Mouse (Mus musculus): ENCODE results near the gene Osbpl2.

- TF ChIP-seq CTCF (IDR thresholded peaks at IDR 0.05; ENCODE audit: low read depth) (peak; percentile 47), EP300 (optimal IDR thresholded peaks at IDR 0.05) (no peak)
Observed at GRCm38 (mm10) chr2:180087472-180087871, 31.6 kb upstream of the Osbpl2 start.

Data from stomach, postnatal 0 days (tissue).